Comparison of ENCODE assay signal across 9 mouse cellular contexts in genomic region chr11:89302816-89303180, GRCm38 (mm10). TPM values are rescaled to one million over a fixed set of nuclear protein-coding genes. Genes with fewer than 3 reads are reported as not detected.
DNase-seq lines count a peak whose midpoint lies in the region; ATAC-seq and TF ChIP-seq lines count a peak whose summit lies in the region.
"Had no signal": no experiment of that assay in that cellular context is flagged by ENCODE, and none has a peak within 500 bp of the region (broad histone marks: within the 10 kb centered on the region; RNA-seq: fewer than 3 reads in every experiment).

No protein-coding gene starts in this region.

- DNase-seq in brain, adult 2 months (ENCODE audit: low read depth, low spot score) = peak; percentile 70
- peak; percentile 40 to 78 for DNase-seq in frontal cortex, adult 2 months (ENCODE audit: extremely low spot score in 1 of 2, low spot score in 1 of 2)
- peak; percentile 68 for DNase-seq in heart, postnatal 4 days
- peak; percentile 24 for DNase-seq in layer of hippocampus, adult 9-10 months (ENCODE audit: low spot score)
- DNase-seq in lung, embryonic 14.5 days = peak; percentile 82
- peak; percentile 58 for DNase-seq in ovary, postnatal 14 days (ENCODE audit: low spot score)

- peaks cover 24% of the 10 kb centered on the region for H3K27me3 ChIP-seq in C2C12 (ENCODE audit: control insufficient read depth, insufficient read depth, insufficient read length)
- peaks cover 27% of the 10 kb centered on the region for H3K27me3 ChIP-seq in lung, embryonic 14.5 days (ENCODE audit: insufficient read depth, low read length)

- 0% methylated on average over 20 of the region's 29 CpGs for WGBS in lung, embryonic 14.5 days

- H3K79me2 ChIP-seq in C2C12 (ENCODE audit: control insufficient read depth, insufficient read depth) = no peaks in the 10 kb centered on the region

- H3ac ChIP-seq in C2C12 (ENCODE audit: control insufficient read depth, insufficient read length, low read depth) = peak overlapping the region; percentile 50

- H3K4me1 ChIP-seq in lung, embryonic 14.5 days (ENCODE audit: insufficient read depth) = peaks cover 8% of the 10 kb centered on the region

- no peaks in the 10 kb centered on the region for H3K36me3 ChIP-seq in C2C12 (ENCODE audit: control insufficient read depth, insufficient read depth)
- H3K36me3 ChIP-seq in lung, embryonic 14.5 days (ENCODE audit: insufficient read depth) = no peaks in the 10 kb centered on the region

- no peaks in the 10 kb centered on the region for H3K9me3 ChIP-seq in lung, embryonic 14.5 days (ENCODE audit: low read depth, low read length)

- H3K4me3 ChIP-seq in C2C12 (ENCODE audit: insufficient read depth, poor library complexity, severe bottlenecking) = no peak overlapping the region
- peak overlapping the region; percentile 57 for H3K4me3 ChIP-seq in lung, embryonic 14.5 days (ENCODE audit: low read depth, low read length)

- peak overlapping the region; percentile 70 for H3K27ac ChIP-seq in lung, embryonic 14.5 days (ENCODE audit: low read depth)

- H3K9ac ChIP-seq in lung, embryonic 14.5 days = peak overlapping the region; percentile 55

- peak overlapping the region; percentile 81 for H3K4me2 ChIP-seq in lung, embryonic 14.5 days

- ATAC-seq in lung, embryonic 14.5 days (ENCODE audit: insufficient read depth) = peak; percentile 61
- ATAC-seq in megakaryocyte progenitor cell, adult 5-6 weeks (replicated peaks; ENCODE audit: poor library complexity) = no peak

- TF ChIP-seq CTCF in C2C12 (IDR thresholded peaks at IDR 0.05; ENCODE audit: control insufficient read depth, insufficient read depth, insufficient read length) = no peak
- no peak for TF ChIP-seq CTCF in lung, embryonic 14.5 days (IDR thresholded peaks at IDR 0.05; ENCODE audit: low read depth)

- no peaks in the 10 kb centered on the region for H3K79me3 ChIP-seq in C2C12 (ENCODE audit: low read depth)

TF ChIP-seq in C2C12, 6 proteins besides CTCF, POLR2A, EP300 and RAD21:
- TF ChIP-seq FOSL1 (IDR thresholded peaks at IDR 0.05; ENCODE audit: insufficient read depth, low read length, poor library complexity, severe bottlenecking) = no peak
- TF ChIP-seq MAX (IDR thresholded peaks at IDR 0.05) = no peak
- TF ChIP-seq MYOG (IDR thresholded peaks at IDR 0.05; ENCODE audit: control insufficient read depth, extremely low read depth, insufficient read length) = no peak
- TF ChIP-seq USF1 (IDR thresholded peaks at IDR 0.05; ENCODE audit: low read depth) = no peak
- TF ChIP-seq CEBPB (IDR thresholded peaks at IDR 0.05; ENCODE audit: low read depth) = no peak
- TF ChIP-seq MYOD1 (IDR thresholded peaks at IDR 0.05; ENCODE audit: control insufficient read depth, insufficient read length, low read depth) = no peak

RNA-seq across cellular contexts. Expression of gene Nog, which starts 0.7 kb away (rescaled TPM):
- 1.1 TPM for polyA plus RNA-seq in C2C12 (2012; fragmentation: generic; extraction: Trizol)
- 13.4 and 15.0 TPM in 2 replicates for polyA plus RNA-seq in frontal cortex, adult 2 months (2012; rRNA removed)
- under 1 TPM; 0.48 to 0.50 TPM for total RNA-seq in heart, postnatal 4 days (2021)
- 2.8 and 2.9 TPM in 2 replicates for polyA plus RNA-seq in lung, embryonic 14.5 days (2014; fragmentation: Nextera tagmentation; extraction: Ambion mirVana)
- total RNA-seq in megakaryocyte progenitor cell, adult 5-6 weeks (2015) = not detected in 2 replicates
- total RNA-seq in megakaryocyte progenitor cell, adult 5-6 weeks (2017) = not detected in 2 replicates
- total RNA-seq: liver, adult 2 months had no signal
- polyA plus RNA-seq: liver, adult 2 months had no signal

Comparison
In these comparisons a context has a peak if more than half of its experiments do, and no peak if none do; other contexts are left out.
1. DNase-seq: peak in every context shown above with its lines; median percentile 82 in lung, embryonic 14.5 days; 70 in brain, adult 2 months; 68 in heart, postnatal 4 days; 59 in frontal cortex, adult 2 months; 58 in ovary, postnatal 14 days; 24 in layer of hippocampus, adult 9-10 months.